Mouse (Mus musculus) midbrain, embryonic 10.5 days (tissue): ENCODE measurements around the gene Gla. TPM values are rescaled to one million over a fixed set of nuclear protein-coding genes. Genes with fewer than 3 reads are reported as not detected.
A peak's percentile ranks its signal among the peaks of the same experiment; 100 is the strongest.

ENCODE experiments used
- DNase-seq: peaks from one replicate; pipeline ENCODE4 v3.0.0-alpha.2; 2017; ENCODE audit warnings: low spot score
- H3K27ac ChIP-seq: fragments of 300-500 bp; sonication (generic); replicated peaks from 2 replicates; pipeline ENCODE4 v1.5.1; 2016; ENCODE audit warnings: mild to moderate bottlenecking
- H3K27me3 ChIP-seq: fragments of 300-500 bp; sonication (generic); 2 replicates; pipeline ENCODE4 v1.6.1; 2016; ENCODE audit warnings: low read depth, mild to moderate bottlenecking; ENCODE audit not compliant: poor library complexity, severe bottlenecking
- H3K36me3 ChIP-seq: fragments of 300-500 bp; sonication (generic); 2 replicates; pipeline ENCODE4 v1.6.1; 2016; ENCODE audit warnings: mild to moderate bottlenecking, moderate library complexity
- H3K4me1 ChIP-seq: fragments of 300-500 bp; sonication (generic); 2 replicates; pipeline ENCODE4 v1.6.1; 2016
- H3K4me3 ChIP-seq: fragments of 300-500 bp; sonication (generic); 2 replicates; pipeline ENCODE4 v1.5.1; 2016; ENCODE audit warnings: mild to moderate bottlenecking, moderate library complexity
- H3K9me3 ChIP-seq: fragments of 300-500 bp; sonication (generic); replicated peaks from 2 replicates; pipeline ENCODE4 v1.6.1; 2016; ENCODE audit warnings: mild to moderate bottlenecking
- WGBS: fragments of 180-500 bp; shearing (Covaris S2); methylation state at CpG from one replicate; pipeline ENCODE4 v1.1.7; 2016; 5-methylcytosine and 5-hydroxymethylcytosine counted together
- polyA plus RNA-seq: library from polyadenylated mRNA; unstranded; fragments of >200 nt; fragmentation: Nextera tagmentation; extraction: Ambion mirVana; gene quantifications from 2 replicates; pipeline ENCODE4 v1.2.1, GENCODE M21; 2016

The Gla gene
- polyA plus RNA-seq, 1 experiment from 2014 or later, result 9.2 TPM

DNA sequence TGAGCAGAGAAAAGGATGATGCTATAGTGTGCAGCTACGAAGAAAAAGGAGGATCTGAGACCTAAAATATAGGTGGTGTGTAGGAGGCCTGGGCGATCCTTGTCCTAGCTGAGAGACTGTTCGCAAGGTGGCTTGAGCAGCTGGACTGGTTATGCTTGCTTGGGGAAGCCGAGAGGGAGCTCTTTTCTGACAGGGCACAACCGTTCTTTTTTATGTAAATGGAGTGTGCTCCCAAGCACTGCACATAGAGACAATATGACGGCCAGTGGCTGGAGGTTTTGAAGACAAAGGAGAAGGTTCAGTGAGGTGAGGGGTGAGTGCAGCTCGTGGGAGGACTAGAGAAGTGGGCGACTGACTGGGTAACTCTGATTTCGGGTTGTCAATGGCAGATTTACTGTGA lies 18.8 kb upstream of the Gla start:
- WGBS, result 37% methylated on average over 9 of the region's 9 CpGs
- Histone ChIP-seq H3K27me3 (peaks cover 84% of the 10 kb centered on the region), H3K36me3 (no peaks in the 10 kb centered on the region), H3K4me3 (peak overlapping the region; percentile 20; the same call in 1 of the 2 replicates), H3K4me1 (peaks cover 16% of the 10 kb centered on the region), H3K27ac (peak overlapping the region; percentile 76), H3K9me3 (no peaks in the 10 kb centered on the region)
- peak; percentile 30 for DNase-seq

DNA sequence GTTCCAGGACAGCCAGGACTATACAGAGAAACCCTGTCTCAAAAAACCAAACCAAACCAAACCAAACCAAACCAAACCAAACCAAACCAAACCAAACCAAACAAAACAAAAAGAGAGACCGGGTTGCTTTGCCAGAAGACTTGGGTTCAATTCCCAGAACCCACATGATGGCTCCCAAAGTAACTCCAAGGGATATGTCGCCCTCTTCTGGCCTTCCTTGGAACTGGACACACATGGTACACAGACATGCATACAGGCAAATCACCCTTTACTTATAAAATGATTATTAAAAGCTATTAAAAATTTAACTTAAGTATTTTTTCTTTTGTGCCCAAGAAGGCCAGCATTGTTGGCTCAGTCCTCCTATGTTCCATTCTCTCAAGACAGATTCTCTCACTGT lies 13.4 kb upstream of the Gla start:
- Histone ChIP-seq H3K4me1 (peaks cover 13% of the 10 kb centered on the region), H3K27me3 (peaks cover 59% of the 10 kb centered on the region), H3K9me3 (no peaks in the 10 kb centered on the region), H3K4me3 (no peak overlapping the region), H3K36me3 (no peaks in the 10 kb centered on the region), H3K27ac (no peak overlapping the region)
- no peak for DNase-seq
- WGBS, result 66% methylated on average over 2 of the region's 2 CpGs

DNA sequence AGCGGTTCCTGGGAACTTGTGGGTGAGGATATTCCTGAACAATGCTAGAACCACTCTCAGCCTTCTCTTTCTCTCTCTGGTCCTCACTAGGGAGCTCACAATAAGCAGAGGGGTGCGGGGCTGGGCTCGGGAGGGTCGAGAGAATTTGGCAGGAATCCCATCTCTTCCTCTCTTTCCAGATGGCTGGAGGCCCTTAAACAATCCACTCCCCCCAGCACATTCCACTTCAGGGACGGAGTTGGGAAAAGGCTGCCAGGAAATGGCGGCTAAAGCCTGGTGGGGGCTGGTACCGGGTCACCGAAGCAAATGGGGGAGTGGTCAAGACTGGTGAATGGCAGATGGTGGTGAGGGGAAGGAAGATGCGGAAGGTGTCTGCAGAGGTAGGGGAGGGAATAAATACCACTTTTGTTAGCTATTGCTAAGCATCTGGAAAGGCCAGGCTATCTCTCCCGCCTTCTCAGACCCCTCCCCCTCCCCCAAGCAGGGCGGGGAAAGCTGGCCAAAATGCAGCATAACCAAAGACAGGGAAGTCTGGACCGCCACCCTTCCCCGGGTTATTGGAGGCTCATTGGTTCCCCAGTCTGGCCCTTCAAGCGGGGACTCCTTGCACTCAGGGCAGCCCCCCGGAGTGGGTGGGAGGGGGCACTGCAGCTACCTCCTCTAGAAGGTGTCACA lies 11.5 kb upstream of the Gla start:
- peak; percentile 67 for DNase-seq
- WGBS, result 17% methylated on average over 15 of the region's 15 CpGs
- H3K27ac ChIP-seq, result peak overlapping the region; percentile 86
- H3K4me1 ChIP-seq, result peaks cover 11% of the 10 kb centered on the region
- H3K27me3 ChIP-seq, result peaks cover 45% of the 10 kb centered on the region
- no peaks in the 10 kb centered on the region for H3K9me3 ChIP-seq
- peak overlapping the region; percentile 45 for H3K4me3 ChIP-seq
- peaks cover 5% of the 10 kb centered on the region for H3K36me3 ChIP-seq

DNA sequence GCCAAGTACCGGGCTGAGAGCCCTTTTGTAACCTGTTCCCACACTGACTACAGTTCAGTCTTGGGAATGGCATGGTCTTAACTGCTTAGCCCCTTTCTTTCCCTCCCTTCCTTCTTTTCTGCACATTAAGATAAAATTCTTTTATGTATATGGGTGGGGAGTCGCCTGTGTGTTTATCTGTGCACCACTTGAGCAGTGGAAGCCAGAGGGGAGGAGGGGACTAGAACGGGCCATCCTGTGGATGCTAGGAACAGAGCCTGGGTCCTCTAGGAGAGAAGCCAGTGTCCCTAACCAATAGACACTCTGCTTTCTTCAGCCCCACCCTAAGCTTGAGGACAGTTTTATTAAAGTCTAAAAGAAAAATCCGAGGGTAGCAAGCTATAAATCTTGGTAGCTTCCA lies 10.1 kb upstream of the Gla start:
- DNase-seq, result no peak
- 88% methylated on average over 4 of the region's 4 CpGs for WGBS
- H3K9me3 ChIP-seq, result no peaks in the 10 kb centered on the region

DNA sequence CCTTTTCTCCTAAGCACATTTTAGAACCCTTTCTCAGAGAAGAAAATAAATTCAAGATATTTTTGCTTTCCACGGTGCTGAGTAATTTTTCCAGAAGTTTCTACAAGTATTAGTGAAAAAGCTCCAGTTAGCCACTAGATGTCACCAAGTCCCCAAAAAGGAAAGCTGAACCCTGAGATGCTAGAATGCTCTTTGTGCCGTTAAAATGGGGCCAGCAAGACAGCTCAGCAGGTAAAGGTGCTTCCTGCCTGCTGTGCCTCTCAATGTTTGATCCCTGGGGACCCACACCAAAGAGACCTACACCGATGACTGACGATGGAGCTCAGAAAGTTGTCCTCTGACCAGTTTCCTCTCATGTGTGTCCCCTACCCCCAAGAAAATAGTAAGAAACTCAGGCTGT lies 8.5 kb upstream of the Gla start:
- WGBS, result 47% methylated on average over 4 of the region's 4 CpGs
- H3K4me1 ChIP-seq, result peaks cover 11% of the 10 kb centered on the region
- peaks cover 13% of the 10 kb centered on the region for H3K36me3 ChIP-seq
- H3K9me3 ChIP-seq, result no peaks in the 10 kb centered on the region
- peaks cover 19% of the 10 kb centered on the region for H3K27me3 ChIP-seq
- no peak overlapping the region for H3K4me3 ChIP-seq
- no peak overlapping the region for H3K27ac ChIP-seq
- DNase-seq, result no peak

More for the DNA sequence above, 10.1 kb upstream of the Gla start:
- H3K4me3 ChIP-seq, result no peak overlapping the region
- peaks cover 9% of the 10 kb centered on the region for H3K36me3 ChIP-seq
- H3K27me3 ChIP-seq, result peaks cover 33% of the 10 kb centered on the region
- no peak overlapping the region for H3K27ac ChIP-seq
- H3K4me1 ChIP-seq, result peaks cover 11% of the 10 kb centered on the region

DNA sequence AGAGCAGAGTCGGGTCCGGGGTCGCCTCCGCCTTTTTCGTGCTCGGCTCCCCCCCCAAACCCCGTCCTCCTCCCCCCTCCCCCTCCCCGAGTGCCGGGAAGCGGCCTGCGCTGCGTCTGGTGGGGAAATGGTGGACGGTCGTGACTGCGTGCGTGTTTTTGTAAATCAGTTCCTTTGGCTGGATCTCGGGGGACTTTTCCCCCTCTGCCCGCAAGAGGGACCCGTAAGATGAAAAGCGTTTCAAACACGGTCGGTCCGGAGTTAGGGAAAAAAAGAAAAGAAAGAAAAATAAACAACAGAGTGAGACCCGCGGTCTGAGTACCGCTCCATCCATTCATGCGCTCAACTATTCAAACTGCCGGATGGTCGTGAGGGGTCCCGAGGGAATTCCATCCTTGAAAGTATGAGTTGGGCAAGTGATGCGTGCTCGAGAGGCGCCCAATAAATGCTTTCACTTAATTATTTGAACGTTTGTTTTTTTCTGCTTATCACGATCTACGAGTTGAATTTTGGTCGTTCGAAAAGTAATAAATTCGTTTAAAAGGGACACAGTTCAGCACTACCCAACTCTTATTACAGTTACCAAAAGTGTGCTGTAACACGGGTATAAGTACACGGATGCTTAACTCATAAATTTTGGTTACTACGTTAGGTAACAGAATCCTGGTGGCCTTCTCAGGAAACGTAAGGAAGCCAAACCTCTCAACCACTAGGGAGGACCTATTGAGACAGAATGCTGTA lies 625 bp upstream of the Gla start:
- peaks cover 6% of the 10 kb centered on the region for H3K27me3 ChIP-seq
- H3K9me3 ChIP-seq, result no peaks in the 10 kb centered on the region
- H3K4me3 ChIP-seq, result peak overlapping the region; percentile 63
- DNase-seq, result no peak
- peaks cover 19% of the 10 kb centered on the region for H3K4me1 ChIP-seq
- H3K36me3 ChIP-seq, result peaks cover 12% of the 10 kb centered on the region; the same call in 1 of the 2 replicates
- H3K27ac ChIP-seq, result peak overlapping the region; percentile 92
- WGBS, result 19% methylated on average over 43 of the region's 43 CpGs

DNA sequence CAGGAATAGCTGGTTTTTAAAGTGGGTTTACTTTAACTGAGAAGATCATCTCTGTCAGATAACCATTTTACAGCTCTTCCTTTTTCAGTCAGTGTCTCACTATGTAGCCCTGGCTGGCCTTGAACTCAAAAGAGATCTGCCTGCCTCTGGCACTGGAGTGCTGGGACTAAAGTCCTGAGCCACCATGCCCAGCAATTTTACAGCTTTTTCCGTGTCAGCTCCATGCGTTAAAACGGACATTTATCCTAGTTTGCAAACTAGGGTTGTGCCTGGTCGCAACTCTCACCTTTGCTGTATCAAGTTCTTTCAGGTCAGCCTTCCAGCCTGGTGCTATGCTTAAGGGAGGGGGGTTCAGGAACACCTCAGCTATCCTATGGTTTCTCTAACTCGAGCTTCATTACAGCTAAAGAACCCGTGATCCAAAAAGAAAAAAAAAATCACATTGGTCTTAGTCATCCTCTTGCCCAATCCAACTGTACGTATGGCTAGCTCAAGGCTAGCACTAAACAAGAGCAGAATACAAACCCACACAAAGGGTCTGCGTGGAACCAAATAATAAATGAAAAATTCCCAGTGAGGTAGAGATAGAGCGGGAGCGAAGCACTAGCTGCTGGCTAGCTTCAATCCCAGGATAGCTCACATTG lies 881 bp downstream of the Gla start:
- H3K36me3 ChIP-seq, result peaks cover 8% of the 10 kb centered on the region; the same call in 1 of the 2 replicates
- peak overlapping the region; percentile 63 for H3K4me3 ChIP-seq
- peak overlapping the region; percentile 79 for H3K27ac ChIP-seq
- no peak for DNase-seq
- peaks cover 6% of the 10 kb centered on the region for H3K27me3 ChIP-seq
- H3K4me1 ChIP-seq, result peaks cover 19% of the 10 kb centered on the region
- no peaks in the 10 kb centered on the region for H3K9me3 ChIP-seq
- WGBS, result 28% methylated on average over 10 of the region's 10 CpGs

DNA sequence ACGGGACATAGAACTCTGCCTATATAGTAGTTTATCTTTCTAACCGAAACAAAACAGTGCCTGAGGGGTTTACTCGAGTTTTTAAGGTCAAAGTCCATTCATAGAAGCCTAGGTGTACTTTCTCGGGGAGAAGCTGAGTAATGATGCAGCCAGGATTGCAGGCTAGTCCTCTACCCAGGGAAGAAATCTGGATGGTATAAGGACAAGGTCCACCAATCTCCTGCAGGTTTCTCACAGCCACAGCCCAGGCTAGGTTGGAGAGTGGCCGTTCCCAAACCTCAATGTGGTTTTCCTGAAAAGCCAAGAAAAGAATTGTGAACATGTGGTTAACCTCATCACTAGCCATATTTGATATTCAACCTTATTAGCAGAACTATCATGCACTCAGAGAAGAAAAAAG lies 11.1 kb downstream of the Gla start:
- Histone ChIP-seq H3K9me3 (no peaks in the 10 kb centered on the region), H3K4me3 (no peak overlapping the region), H3K4me1 (peaks cover 13% of the 10 kb centered on the region), H3K27me3 (peaks cover 8% of the 10 kb centered on the region; the same call in 1 of the 2 replicates), H3K36me3 (peaks cover 43% of the 10 kb centered on the region), H3K27ac (no peak overlapping the region)
- 76% methylated on average over 5 of the region's 5 CpGs for WGBS
- DNase-seq, result no peak

DNA sequence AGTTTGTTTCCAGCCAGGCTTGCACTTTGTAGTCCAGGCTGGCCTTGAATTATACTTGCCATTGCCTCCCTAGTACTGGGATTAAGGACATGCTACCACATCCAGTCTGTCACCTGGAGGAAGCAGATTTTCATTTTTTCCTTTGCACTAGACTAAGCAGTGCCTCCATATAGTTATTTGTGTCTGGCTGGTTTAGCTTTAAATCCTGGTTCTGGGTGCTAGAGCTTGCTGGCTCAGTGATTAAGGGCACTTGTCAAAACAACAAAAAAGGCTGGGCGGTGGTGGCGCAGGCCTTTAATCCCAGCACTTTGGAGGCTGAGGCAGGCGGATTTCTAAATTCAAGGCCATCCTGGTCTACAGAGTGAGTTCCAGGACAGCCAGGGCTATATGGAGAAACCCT lies 11.9 kb downstream of the Gla start:
- no peaks in the 10 kb centered on the region for H3K9me3 ChIP-seq
- no peak for DNase-seq
- 89% methylated on average over 3 of the region's 3 CpGs for WGBS
- H3K4me1 ChIP-seq, result peaks cover 14% of the 10 kb centered on the region
- no peak overlapping the region for H3K4me3 ChIP-seq
- peaks cover 8% of the 10 kb centered on the region; the same call in 1 of the 2 replicates for H3K27me3 ChIP-seq
- H3K27ac ChIP-seq, result no peak overlapping the region
- H3K36me3 ChIP-seq, result peaks cover 43% of the 10 kb centered on the region

DNA sequence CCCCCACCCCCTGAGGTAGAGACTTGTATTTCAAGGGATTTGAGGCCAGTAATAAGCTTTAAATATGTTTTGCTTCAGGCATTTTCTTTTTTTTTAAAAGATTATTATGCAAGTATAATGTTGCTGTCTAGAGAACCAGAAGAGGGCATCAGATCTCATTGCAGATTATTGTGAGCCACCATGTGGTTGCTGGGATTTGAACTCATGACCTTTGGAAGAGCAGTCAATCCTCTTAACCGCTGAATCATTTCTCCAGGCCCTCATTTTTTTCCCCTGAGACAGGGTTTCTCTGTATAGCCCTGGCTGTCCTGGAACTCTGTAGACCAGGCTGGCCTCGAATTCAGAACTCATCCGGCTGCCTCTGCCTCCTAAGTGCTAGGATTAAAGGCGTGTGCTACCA lies 12.7 kb downstream of the Gla start:
- Histone ChIP-seq H3K4me3 (no peak overlapping the region), H3K4me1 (peaks cover 14% of the 10 kb centered on the region), H3K27me3 (peaks cover 8% of the 10 kb centered on the region; the same call in 1 of the 2 replicates), H3K36me3 (peaks cover 43% of the 10 kb centered on the region), H3K27ac (no peak overlapping the region), H3K9me3 (no peaks in the 10 kb centered on the region)
- no peak for DNase-seq
- 85% methylated on average over 4 of the region's 4 CpGs for WGBS

DNA sequence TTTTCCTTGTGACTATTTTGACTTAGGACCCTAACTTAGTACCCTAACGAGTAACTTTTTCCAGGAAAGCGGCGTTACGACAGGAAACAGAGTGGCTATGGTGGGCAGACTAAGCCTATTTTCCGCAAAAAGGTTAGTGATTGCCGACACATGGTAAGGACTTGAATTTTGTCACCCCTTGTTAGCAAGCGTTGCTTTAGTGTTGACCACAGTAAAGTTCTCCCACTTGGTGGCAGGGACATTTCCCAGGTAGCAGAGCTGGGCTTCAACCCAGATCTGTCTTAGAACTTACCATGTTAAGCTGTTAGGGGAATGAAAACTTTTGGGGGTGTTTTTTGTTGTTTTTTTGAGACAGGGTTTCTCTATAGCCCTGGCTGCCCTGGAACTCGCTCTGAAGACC lies 14.5 kb downstream of the Gla start:
- peaks cover 40% of the 10 kb centered on the region for H3K36me3 ChIP-seq
- H3K27ac ChIP-seq, result peak overlapping the region; percentile 83
- peaks cover 22% of the 10 kb centered on the region; the same call in 1 of the 2 replicates for H3K27me3 ChIP-seq
- no peak for DNase-seq
- 37% methylated on average over 8 of the region's 8 CpGs for WGBS
- no peaks in the 10 kb centered on the region for H3K9me3 ChIP-seq
- H3K4me3 ChIP-seq, result peak overlapping the region; percentile 67
- peaks cover 14% of the 10 kb centered on the region for H3K4me1 ChIP-seq

DNA sequence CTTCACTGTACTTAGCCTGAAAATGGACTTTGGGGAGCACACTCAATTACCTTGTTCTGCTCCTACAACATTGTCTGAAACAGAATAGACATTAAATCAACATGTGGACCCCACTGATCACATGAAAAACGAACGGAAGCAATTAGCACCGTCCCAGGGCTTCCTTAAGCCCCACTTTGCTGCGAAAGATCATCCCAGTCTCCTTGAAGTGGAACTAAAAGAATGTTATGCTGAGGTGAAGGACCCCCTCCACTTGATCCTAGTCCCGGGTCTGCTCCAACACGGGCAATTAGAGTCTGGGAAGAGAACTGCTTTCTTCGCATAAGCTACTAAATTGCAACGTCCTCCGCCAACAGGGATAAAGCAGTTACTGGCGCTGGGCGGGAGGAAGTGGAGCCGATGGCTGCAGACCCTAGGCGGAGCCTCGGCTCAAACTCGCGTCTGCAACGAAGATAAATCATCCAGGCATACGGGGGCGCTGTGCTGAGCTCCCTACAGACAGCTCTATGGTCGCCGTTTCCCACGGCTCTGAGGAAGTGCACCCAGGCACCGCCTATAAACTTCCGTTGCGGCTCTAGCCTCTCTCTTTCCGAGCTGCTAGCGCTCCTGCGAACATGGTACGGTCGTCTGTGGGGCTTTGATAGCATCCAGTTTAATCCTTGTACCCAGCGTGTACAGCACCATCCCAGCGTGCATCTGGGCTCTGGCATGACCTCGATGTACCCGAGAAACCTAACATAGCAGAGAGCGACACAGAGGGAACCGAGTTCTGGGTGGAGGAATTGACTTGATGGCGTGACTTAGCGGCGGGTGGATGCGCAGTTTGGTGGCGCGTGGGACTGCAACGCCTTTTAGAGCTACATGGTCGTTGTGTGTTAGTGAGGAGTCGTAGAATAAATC lies 15.6 kb downstream of the Gla start, which contains the start of gene Rpl36a:
Rpl36a (plus strand) TSS at position 552 of the 900 bp plus-strand sequence.
- Histone ChIP-seq H3K9me3 (no peaks in the 10 kb centered on the region), H3K4me3 (peak within 1 kb of the TSS; percentile 67), H3K27ac (peak within 1 kb of the TSS; percentile 83), H3K4me1 (peaks cover 14% of the 10 kb centered on the region), H3K36me3 (peaks cover 30% of the 10 kb centered on the region), H3K27me3 (peaks cover 22% of the 10 kb centered on the region; the same call in 1 of the 2 replicates)
- peak; percentile 89 for DNase-seq
- 16% methylated on average over 45 of the region's 45 CpGs for WGBS
